Mouse (Mus musculus): ENCODE measurements around the gene Mthfd1.

DNA sequence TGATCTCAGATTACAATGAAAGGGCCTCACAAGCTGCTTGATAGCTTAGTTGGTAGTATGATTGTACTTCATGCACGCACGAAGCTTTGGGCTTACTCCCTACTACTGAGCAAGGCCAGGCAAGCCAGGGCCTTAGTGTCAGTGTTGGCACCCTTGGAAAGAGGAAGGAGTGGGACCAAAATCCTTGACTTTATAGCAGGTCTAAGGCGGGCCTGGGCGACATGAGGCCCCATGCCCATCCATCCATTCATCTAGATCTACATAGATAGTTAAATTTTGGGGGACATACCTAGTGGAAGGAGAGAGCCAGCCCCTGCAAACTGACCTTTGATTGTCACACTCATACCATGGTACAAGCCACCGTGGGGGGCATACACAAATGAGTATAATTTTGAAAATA, 53.3 kb downstream of the Mthfd1 start:
- TF ChIP-seq CTCF (IDR thresholded peaks at IDR 0.05; ENCODE audit: extremely low read depth, insufficient read depth, low read length) (no peak), POLR2A (IDR thresholded peaks at IDR 0.05; ENCODE audit: extremely low read depth, insufficient read depth, low read length) (no peak)
